Mouse (Mus musculus) intestine, postnatal 0 days (tissue): Measurements from ENCODE around the gene Fads6. TPM values are rescaled to one million over a fixed set of nuclear protein-coding genes. Genes with fewer than 3 reads are reported as not detected.

Experiments
- ATAC-seq: fragments of 200-750 bp; cut with Nextera tagmentation; 2 replicates; pipeline ENCODE4 v1.8.0; 2017; ENCODE audit warnings: mild to moderate bottlenecking, moderate TSS enrichment, moderate library complexity
- H3K27ac ChIP-seq: fragments of 300-500 bp; sonication (generic); 2 replicates; pipeline ENCODE4 v1.5.1; 2014; ENCODE audit warnings: mild to moderate bottlenecking, low read depth, low read length, moderate library complexity
- H3K27me3 ChIP-seq: fragments of 300-500 bp; sonication (generic); replicated peaks from 2 replicates; pipeline ENCODE4 v1.6.1; 2014; ENCODE audit warnings: low read length, mixed read lengths; ENCODE audit not compliant: control insufficient read depth, insufficient read depth
- H3K36me3 ChIP-seq: fragments of 300-500 bp; sonication (generic); 2 replicates; pipeline ENCODE4 v1.6.1; 2014; ENCODE audit warnings: mild to moderate bottlenecking, moderate library complexity; ENCODE audit not compliant: control insufficient read depth, insufficient read depth
- H3K4me1 ChIP-seq: fragments of 300-500 bp; sonication (generic); replicated peaks from 2 replicates; pipeline ENCODE4 v1.6.1; 2014; ENCODE audit warnings: antibody characterized with exemption, low read length, mixed read lengths; ENCODE audit not compliant: control insufficient read depth, insufficient read depth
- H3K4me2 ChIP-seq: fragments of 300-500 bp; sonication (generic); replicated peaks from 2 replicates; pipeline ENCODE4 v1.6.1; 2014; ENCODE audit warnings: low read depth, mild to moderate bottlenecking, moderate library complexity
- H3K4me3 ChIP-seq: fragments of 300-500 bp; sonication (generic); 2 replicates; pipeline ENCODE4 v1.5.1; 2014; ENCODE audit warnings: low read depth, low read length
- H3K9ac ChIP-seq: fragments of 300-500 bp; sonication (generic); 2 replicates; pipeline ENCODE4 v1.6.1; 2014; ENCODE audit warnings: mild to moderate bottlenecking, low read depth, low read length
- H3K9me3 ChIP-seq: fragments of 300-500 bp; sonication (generic); 2 replicates; pipeline ENCODE4 v1.6.1; 2016; ENCODE audit warnings: mixed run types; ENCODE audit not compliant: control insufficient read depth
- CTCF ChIP-seq: sonication (generic); IDR thresholded peaks from 2 replicates; pipeline ENCODE4 v1.5.1; 2016; ENCODE audit warnings: low read depth, mild to moderate bottlenecking, control low read depth, antibody characterized with exemption, moderate library complexity
- WGBS: fragments of 180-500 bp; shearing (Covaris S2); extraction: QIAGEN DNeasy Blood & Tissue Kit; methylation state at CpG from one replicate; pipeline ENCODE4 v1.1.7; 2014; 5-methylcytosine and 5-hydroxymethylcytosine counted together
- microRNA-seq: library from miRNA; unstranded; fragments of <30 nt; microRNA quantifications from one replicate; pipeline ENCODE4, GENCODE M21; 2016
- polyA plus RNA-seq: library from polyadenylated mRNA; unstranded; fragments of >200 nt; fragmentation: Nextera tagmentation; extraction: Ambion mirVana; gene quantifications from 2 replicates; pipeline ENCODE4 v1.2.1, GENCODE M21; 2015

The Fads6 gene
- polyA plus RNA-seq, 1 experiment from 2014 or later: 0.26 TPM

DNA sequence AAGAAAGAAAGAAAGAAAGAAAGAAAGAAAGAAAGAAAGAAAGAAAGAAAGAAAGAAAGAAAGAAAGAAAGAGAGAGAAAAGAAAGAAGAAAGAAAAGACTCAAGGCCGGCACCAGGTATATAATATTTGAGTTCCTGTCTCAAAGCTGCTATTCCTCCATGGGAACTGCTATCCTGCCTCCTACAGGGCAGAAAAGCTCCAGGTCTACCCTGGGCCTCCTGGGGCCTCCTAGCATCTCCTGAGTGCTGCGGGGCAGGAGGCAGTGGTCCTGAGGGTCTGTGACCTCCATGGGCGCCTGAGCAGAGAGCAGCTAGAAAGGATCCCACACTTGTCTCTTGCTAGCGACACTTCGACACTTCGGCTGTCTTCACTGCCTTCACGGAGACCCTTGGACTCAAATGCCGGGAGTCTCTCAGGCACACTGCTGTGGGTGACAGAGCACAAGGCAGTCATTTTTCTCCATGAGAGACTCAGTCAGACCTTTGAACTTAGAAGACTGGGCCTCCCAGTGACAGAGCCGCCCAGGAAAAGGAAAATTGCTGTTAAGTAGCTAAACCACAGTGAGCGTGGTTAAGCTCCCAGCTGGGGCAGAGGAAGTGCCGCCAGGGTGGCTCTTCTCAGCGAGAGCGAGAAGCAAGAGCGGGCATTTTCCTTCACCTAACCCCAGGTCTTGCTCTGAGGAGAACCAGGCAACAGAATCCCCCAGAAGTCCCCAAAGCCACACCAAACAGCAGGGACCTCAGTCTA lies 66.1 kb downstream of the Fads6 start:
- peak; percentile 54 for TF ChIP-seq CTCF
- peak; percentile 88 for ATAC-seq
- 22% methylated on average over 14 of the region's 14 CpGs for WGBS
- Histone ChIP-seq H3K4me1 (peaks cover 8% of the 10 kb centered on the region), H3K9ac (0 out of 2 replicates have a peak overlapping the region, but pooled peaks have one; percentile 22), H3K36me3 (no peaks in the 10 kb centered on the region), H3K4me2 (peak overlapping the region; percentile 50), H3K9me3 (no peaks in the 10 kb centered on the region), H3K4me3 (no peak overlapping the region), H3K27me3 (no peaks in the 10 kb centered on the region), H3K27ac (peak overlapping the region; percentile 93)

Small RNA genes within 50 kb of the gene (microRNA-seq; reads per million reads assigned to microRNA genes)
- gene Gm25837: not detected

Other genes with a start within 250 kb of the Fads6 start
- gene Cd300ld3, start 249.3 kb downstream of the Fads6 start, polyA plus RNA-seq: not detected in 2 replicates
- 0.09 and 0.13 TPM in 2 replicates for gene Cd300e, start 235.5 kb downstream of the Fads6 start, polyA plus RNA-seq
- gene Rab37, start 206.2 kb downstream of the Fads6 start, polyA plus RNA-seq: 3.7 and 3.9 TPM in 2 replicates
- gene Cd300lf, start 163.7 kb downstream of the Fads6 start, polyA plus RNA-seq: 1.1 and 1.3 TPM in 2 replicates
- 679 and 754 TPM in 2 replicates for gene Slc9a3r1, start 134.3 kb downstream of the Fads6 start, polyA plus RNA-seq
- gene Tmem104, start 110.2 kb downstream of the Fads6 start, polyA plus RNA-seq: 19.2 and 20.1 TPM in 2 replicates
- 35.0 and 35.7 TPM in 2 replicates for gene Nat9, start 109.8 kb downstream of the Fads6 start, polyA plus RNA-seq
- gene Grin2c, start 30.4 kb downstream of the Fads6 start, polyA plus RNA-seq: not detected in 2 replicates
- gene Fdxr, start 20.6 kb downstream of the Fads6 start, polyA plus RNA-seq: 8.0 and 8.2 TPM in 2 replicates
- 0.05 TPM in 1 of 2 replicates, not detected in the other for gene Otop2, start 9.5 kb upstream of the Fads6 start, polyA plus RNA-seq
- gene Ush1g, start 24.4 kb upstream of the Fads6 start, polyA plus RNA-seq: 0.05 and 0.09 TPM in 2 replicates
- gene Otop3, start 37.1 kb upstream of the Fads6 start, polyA plus RNA-seq: 2.3 and 4.3 TPM in 2 replicates
- gene Hid1, start 70.1 kb upstream of the Fads6 start, polyA plus RNA-seq: 10.8 and 12.1 TPM in 2 replicates
- gene Cdr2l, start 84.3 kb upstream of the Fads6 start, polyA plus RNA-seq: 3.5 and 3.9 TPM in 2 replicates
- gene Mrpl58, start 106.1 kb upstream of the Fads6 start, polyA plus RNA-seq: 143 and 145 TPM in 2 replicates
- gene Atp5h, start 122.3 kb upstream of the Fads6 start, polyA plus RNA-seq: 1,235 and 1,272 TPM in 2 replicates
- gene Kctd2, start 122.5 kb upstream of the Fads6 start, polyA plus RNA-seq: 17.5 and 18.6 TPM in 2 replicates
- 0.64 and 1.1 TPM in 2 replicates for gene Trim80, start 142.9 kb upstream of the Fads6 start, polyA plus RNA-seq
- gene Slc16a5, start 164.8 kb upstream of the Fads6 start, polyA plus RNA-seq: 3.0 and 3.4 TPM in 2 replicates
- 6.9 and 7.0 TPM in 2 replicates for gene Armc7, start 178.0 kb upstream of the Fads6 start, polyA plus RNA-seq
- 189 and 194 TPM in 2 replicates for gene Nt5c, start 194.2 kb upstream of the Fads6 start, polyA plus RNA-seq
- 255 and 263 TPM in 2 replicates for gene Jpt1, start 216.7 kb upstream of the Fads6 start, polyA plus RNA-seq
- 404 and 414 TPM in 2 replicates for gene Sumo2, start 238.6 kb upstream of the Fads6 start, polyA plus RNA-seq